Mouse (Mus musculus): ENCODE data around the gene Amn. TPM values are rescaled to one million over a fixed set of nuclear protein-coding genes. Genes with fewer than 3 reads are reported as not detected.

Gene Amn
- polyA plus RNA-seq (2014; fragmentation: Nextera tagmentation; extraction: Ambion mirVana) = not detected in 2 replicates

- WGBS = 35% methylated on average over 25 of the region's 25 CpGs
- DNase-seq (ENCODE audit: low spot score) (no peak), ATAC-seq (ENCODE audit: insufficient read depth, low FRiP score, low TSS enrichment) (no peak)
- Histone ChIP-seq H3K9me3 (ENCODE audit: control insufficient read depth, low read length) (no peaks in the 10 kb centered on the region), H3K4me1 (ENCODE audit: control insufficient read depth, insufficient read depth, low read length) (peaks cover 14% of the 10 kb centered on the region), H3K9ac (ENCODE audit: low read length) (no peak within 1 kb of the TSS), H3K27ac (ENCODE audit: low read depth, low read length) (no peak within 1 kb of the TSS), H3K4me2 (ENCODE audit: low read depth) (no peak within 1 kb of the TSS), H3K36me3 (ENCODE audit: control insufficient read depth, insufficient read depth, low read length) (no peaks in the 10 kb centered on the region), H3K27me3 (ENCODE audit: control insufficient read depth, insufficient read depth, low read length) (peaks cover 62% of the 10 kb centered on the region), H3K4me3 (ENCODE audit: low read depth, low read length) (no peak within 1 kb of the TSS)
These were observed at the start of gene Amn for GRCm38 (mm10) chr12:111270629-111271277. Gene Amn, plus strand, starts transcription at chr12:111271095.

- H3K9ac ChIP-seq (ENCODE audit: low read length) = no peak overlapping the region
- no peaks in the 10 kb centered on the region for H3K9me3 ChIP-seq (ENCODE audit: control insufficient read depth, low read length)
- WGBS = 85% methylated on average over 10 of the region's 10 CpGs
- DNase-seq (ENCODE audit: low spot score) (no peak), ATAC-seq (ENCODE audit: insufficient read depth, low FRiP score, low TSS enrichment) (no peak)
- no peak overlapping the region for H3K4me2 ChIP-seq (ENCODE audit: low read depth)
- no peak overlapping the region for H3K4me3 ChIP-seq (ENCODE audit: low read depth, low read length)
- H3K27ac ChIP-seq (ENCODE audit: low read depth, low read length) = no peak overlapping the region
- no peaks in the 10 kb centered on the region for H3K27me3 ChIP-seq (ENCODE audit: control insufficient read depth, insufficient read depth, low read length)
- H3K4me1 ChIP-seq (ENCODE audit: control insufficient read depth, insufficient read depth, low read length) = no peaks in the 10 kb centered on the region; the same call in 1 of the 2 replicates
- H3K36me3 ChIP-seq (ENCODE audit: control insufficient read depth, insufficient read depth, low read length) = peaks cover 8% of the 10 kb centered on the region
These were observed 45.6 kb upstream of the Amn start for GRCm38 (mm10) chr12:111225197-111225780.

- H3K9me3 ChIP-seq (ENCODE audit: control insufficient read depth, low read length) = no peaks in the 10 kb centered on the region
- WGBS = 84% methylated on average over 4 of the region's 4 CpGs
- H3K9ac ChIP-seq (ENCODE audit: low read length) = no peak overlapping the region
- H3K27me3 ChIP-seq (ENCODE audit: control insufficient read depth, insufficient read depth, low read length) = no peaks in the 10 kb centered on the region
- DNase-seq (ENCODE audit: low spot score) = no peak
- ATAC-seq (ENCODE audit: insufficient read depth, low FRiP score, low TSS enrichment) = no peak
- no peak overlapping the region for H3K4me2 ChIP-seq (ENCODE audit: low read depth)
- H3K27ac ChIP-seq (ENCODE audit: low read depth, low read length) = no peak overlapping the region
- no peaks in the 10 kb centered on the region for H3K36me3 ChIP-seq (ENCODE audit: control insufficient read depth, insufficient read depth, low read length)
- no peaks in the 10 kb centered on the region; the same call in 1 of the 2 replicates for H3K4me1 ChIP-seq (ENCODE audit: control insufficient read depth, insufficient read depth, low read length)
- H3K4me3 ChIP-seq (ENCODE audit: low read depth, low read length) = no peak overlapping the region
These were observed 43.5 kb upstream of the Amn start for GRCm38 (mm10) chr12:111227410-111227809.

- Histone ChIP-seq H3K27ac (ENCODE audit: low read depth, low read length) (no peak overlapping the region), H3K9me3 (ENCODE audit: control insufficient read depth, low read length) (no peaks in the 10 kb centered on the region), H3K9ac (ENCODE audit: low read length) (no peak overlapping the region), H3K4me1 (ENCODE audit: control insufficient read depth, insufficient read depth, low read length) (no peaks in the 10 kb centered on the region; the same call in 1 of the 2 replicates), H3K4me3 (ENCODE audit: low read depth, low read length) (no peak overlapping the region), H3K27me3 (ENCODE audit: control insufficient read depth, insufficient read depth, low read length) (no peaks in the 10 kb centered on the region), H3K4me2 (ENCODE audit: low read depth) (no peak overlapping the region), H3K36me3 (ENCODE audit: control insufficient read depth, insufficient read depth, low read length) (no peaks in the 10 kb centered on the region)
- WGBS = 92% methylated on average over 5 of the region's 5 CpGs
- DNase-seq (ENCODE audit: low spot score) = no peak
- ATAC-seq (ENCODE audit: insufficient read depth, low FRiP score, low TSS enrichment) = no peak
These were observed 42.4 kb upstream of the Amn start for GRCm38 (mm10) chr12:111228488-111228887.

GRCm38 (mm10) chr12:111230793-111231192, 40.1 kb upstream of the Amn start:
- no peak overlapping the region for H3K9ac ChIP-seq (ENCODE audit: low read length)
- H3K4me3 ChIP-seq (ENCODE audit: low read depth, low read length) = no peak overlapping the region
- H3K27me3 ChIP-seq (ENCODE audit: control insufficient read depth, insufficient read depth, low read length) = no peaks in the 10 kb centered on the region
- ATAC-seq (ENCODE audit: insufficient read depth, low FRiP score, low TSS enrichment) (no peak), DNase-seq (ENCODE audit: low spot score) (no peak)
- H3K27ac ChIP-seq (ENCODE audit: low read depth, low read length) = no peak overlapping the region
- 87% methylated on average over 2 of the region's 2 CpGs for WGBS
- H3K4me2 ChIP-seq (ENCODE audit: low read depth) = no peak overlapping the region
- no peaks in the 10 kb centered on the region for H3K4me1 ChIP-seq (ENCODE audit: control insufficient read depth, insufficient read depth, low read length)
- no peaks in the 10 kb centered on the region for H3K9me3 ChIP-seq (ENCODE audit: control insufficient read depth, low read length)
- no peaks in the 10 kb centered on the region for H3K36me3 ChIP-seq (ENCODE audit: control insufficient read depth, insufficient read depth, low read length)

GRCm38 (mm10) chr12:111233798-111234197, 37.1 kb upstream of the Amn start:
- DNase-seq (ENCODE audit: low spot score) (no peak), ATAC-seq (ENCODE audit: insufficient read depth, low FRiP score, low TSS enrichment) (no peak)
- H3K4me1 ChIP-seq (ENCODE audit: control insufficient read depth, insufficient read depth, low read length) = no peaks in the 10 kb centered on the region
- H3K9ac ChIP-seq (ENCODE audit: low read length) = no peak overlapping the region
- no peak overlapping the region for H3K4me3 ChIP-seq (ENCODE audit: low read depth, low read length)
- no peaks in the 10 kb centered on the region for H3K9me3 ChIP-seq (ENCODE audit: control insufficient read depth, low read length)
- WGBS = 92% methylated on average over 4 of the region's 4 CpGs
- H3K4me2 ChIP-seq (ENCODE audit: low read depth) = no peak overlapping the region
- H3K27me3 ChIP-seq (ENCODE audit: control insufficient read depth, insufficient read depth, low read length) = no peaks in the 10 kb centered on the region
- H3K27ac ChIP-seq (ENCODE audit: low read depth, low read length) = no peak overlapping the region
- no peaks in the 10 kb centered on the region for H3K36me3 ChIP-seq (ENCODE audit: control insufficient read depth, insufficient read depth, low read length)

GRCm38 (mm10) chr12:111234383-111234782, 36.5 kb upstream of the Amn start:
- Histone ChIP-seq H3K9me3 (ENCODE audit: control insufficient read depth, low read length) (no peaks in the 10 kb centered on the region), H3K4me2 (ENCODE audit: low read depth) (no peak overlapping the region), H3K27me3 (ENCODE audit: control insufficient read depth, insufficient read depth, low read length) (no peaks in the 10 kb centered on the region), H3K9ac (ENCODE audit: low read length) (no peak overlapping the region), H3K27ac (ENCODE audit: low read depth, low read length) (no peak overlapping the region), H3K4me1 (ENCODE audit: control insufficient read depth, insufficient read depth, low read length) (no peaks in the 10 kb centered on the region), H3K36me3 (ENCODE audit: control insufficient read depth, insufficient read depth, low read length) (no peaks in the 10 kb centered on the region; the same call in 1 of the 2 replicates), H3K4me3 (ENCODE audit: low read depth, low read length) (no peak overlapping the region)
- DNase-seq (ENCODE audit: low spot score) = no peak
- 84% methylated on average over 9 of the region's 9 CpGs for WGBS
- no peak for ATAC-seq (ENCODE audit: insufficient read depth, low FRiP score, low TSS enrichment)

- WGBS = 95% methylated on average over 6 of the region's 6 CpGs
- no peaks in the 10 kb centered on the region; the same call in 1 of the 2 replicates for H3K36me3 ChIP-seq (ENCODE audit: control insufficient read depth, insufficient read depth, low read length)
- H3K4me1 ChIP-seq (ENCODE audit: control insufficient read depth, insufficient read depth, low read length) = no peaks in the 10 kb centered on the region
- no peak overlapping the region for H3K4me2 ChIP-seq (ENCODE audit: low read depth)
- ATAC-seq (ENCODE audit: insufficient read depth, low FRiP score, low TSS enrichment) (no peak), DNase-seq (ENCODE audit: low spot score) (no peak)
- H3K4me3 ChIP-seq (ENCODE audit: low read depth, low read length) = no peak overlapping the region
- no peaks in the 10 kb centered on the region for H3K9me3 ChIP-seq (ENCODE audit: control insufficient read depth, low read length)
- no peak overlapping the region for H3K27ac ChIP-seq (ENCODE audit: low read depth, low read length)
- H3K27me3 ChIP-seq (ENCODE audit: control insufficient read depth, insufficient read depth, low read length) = no peaks in the 10 kb centered on the region
- H3K9ac ChIP-seq (ENCODE audit: low read length) = no peak overlapping the region
These were observed 35.3 kb upstream of the Amn start for GRCm38 (mm10) chr12:111235631-111236030.

GRCm38 (mm10) chr12:111237611-111238188, 33.2 kb upstream of the Amn start:
- Histone ChIP-seq H3K4me2 (ENCODE audit: low read depth) (no peak overlapping the region), H3K27ac (ENCODE audit: low read depth, low read length) (no peak overlapping the region), H3K36me3 (ENCODE audit: control insufficient read depth, insufficient read depth, low read length) (no peaks in the 10 kb centered on the region; the same call in 1 of the 2 replicates), H3K4me1 (ENCODE audit: control insufficient read depth, insufficient read depth, low read length) (no peaks in the 10 kb centered on the region), H3K27me3 (ENCODE audit: control insufficient read depth, insufficient read depth, low read length) (no peaks in the 10 kb centered on the region), H3K9ac (ENCODE audit: low read length) (no peak overlapping the region), H3K9me3 (ENCODE audit: control insufficient read depth, low read length) (no peaks in the 10 kb centered on the region), H3K4me3 (ENCODE audit: low read depth, low read length) (no peak overlapping the region)
- WGBS = 94% methylated on average over 16 of the region's 16 CpGs
- DNase-seq (ENCODE audit: low spot score) (no peak), ATAC-seq (ENCODE audit: insufficient read depth, low FRiP score, low TSS enrichment) (no peak)
